Mouse (Mus musculus): ENCODE data around the gene Klf13.

DNA sequence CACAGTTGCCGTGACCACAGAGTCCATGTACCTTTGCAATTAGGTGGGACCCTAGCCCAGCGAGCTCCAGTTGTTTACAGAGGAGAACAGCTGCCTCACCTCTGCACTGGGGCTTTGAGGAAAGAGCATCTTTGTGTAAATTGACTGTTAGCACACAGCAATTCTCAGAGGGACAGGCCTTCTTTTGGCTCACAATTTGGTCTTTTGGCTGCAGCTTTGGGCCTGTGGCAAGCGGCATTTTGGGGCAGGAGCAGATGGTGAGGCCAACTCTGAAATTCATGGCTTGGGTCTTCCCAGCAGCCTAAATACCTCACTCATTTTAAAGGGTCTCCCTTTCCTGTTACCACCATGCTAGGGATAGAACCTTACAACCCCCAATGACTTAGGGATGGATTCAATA, 10.5 kb upstream of the Klf13 start:
- TF ChIP-seq CTCF (IDR thresholded peaks at IDR 0.05) (no peak), EP300 (IDR thresholded peaks at IDR 0.05) (no peak)
